Mouse (Mus musculus) right cerebral cortex, postnatal 14 days (tissue): ENCODE measurements around the gene Pask.

ENCODE experiments used
- DNase-seq: peaks from one replicate; pipeline ENCODE4 v3.0.0; 2022

Gene Pask

GRCm38 (mm10) chr1:93275561-93275960 is 67.7 kb downstream of the Pask start:
- DNase-seq: no peak

- no peak for DNase-seq
Measured at GRCm38 (mm10) chr1:93272409-93272821, 70.9 kb downstream of the Pask start.

GRCm38 (mm10) chr1:93271751-93272150 is 71.5 kb downstream of the Pask start:
- no peak for DNase-seq

GRCm38 (mm10) chr1:93270516-93271240 is 72.6 kb downstream of the Pask start:
- no peak for DNase-seq

- no peak for DNase-seq
Measured at GRCm38 (mm10) chr1:93268246-93268645, 75.0 kb downstream of the Pask start.

GRCm38 (mm10) chr1:93267207-93267606 is 76.1 kb downstream of the Pask start:
- no peak for DNase-seq
